Mouse (Mus musculus): ENCODE results near the gene 2310033P09Rik.

2310033P09Rik gene

GRCm38 (mm10) chr11:59230144-59230760, 22.1 kb downstream of the 2310033P09Rik start:
- DNase-seq, result peak; percentile 45 to 72

- no peak for DNase-seq
These were observed 24.7 kb downstream of the 2310033P09Rik start for GRCm38 (mm10) chr11:59232797-59233196.

- peak; percentile 19 to 57 for DNase-seq
These were observed 30.7 kb downstream of the 2310033P09Rik start for GRCm38 (mm10) chr11:59238525-59239427.

- DNase-seq, result no peak
These were observed 31.3 kb downstream of the 2310033P09Rik start for GRCm38 (mm10) chr11:59239428-59239785.

GRCm38 (mm10) chr11:59239796-59240195, 31.7 kb downstream of the 2310033P09Rik start:
- no peak for DNase-seq

- no peak for DNase-seq
These were observed 33.7 kb downstream of the 2310033P09Rik start for GRCm38 (mm10) chr11:59241841-59242240.

GRCm38 (mm10) chr11:59243856-59244255, 35.7 kb downstream of the 2310033P09Rik start:
- DNase-seq, result no peak

- no peak for DNase-seq
These were observed 40.0 kb downstream of the 2310033P09Rik start for GRCm38 (mm10) chr11:59248101-59248500.

- no peak for DNase-seq
These were observed 51.5 kb downstream of the 2310033P09Rik start for GRCm38 (mm10) chr11:59259647-59260046.

All from spleen, adult 18-20 months (tissue).